Mouse (Mus musculus) liver, embryonic 14.5 days (tissue): ENCODE measurements at regions not wholly inside any gene's neighbourhood (a gene's known extent, or its start where the extent isn't known, plus 50 kb on each side); places are given as distances from the start of the nearest gene placed in this dataset.

ENCODE experiments used
- CTCF ChIP-seq: IDR thresholded peaks from 2 replicates; pipeline ENCODE4 v1.5.1; 2016; ENCODE audit warnings: antibody characterized with exemption, low read depth, control low read depth
- EP300 ChIP-seq: IDR thresholded peaks from 2 replicates; pipeline ENCODE4 v1.6.1; 2016; ENCODE audit warnings: antibody characterized with exemption, low read depth

DNA sequence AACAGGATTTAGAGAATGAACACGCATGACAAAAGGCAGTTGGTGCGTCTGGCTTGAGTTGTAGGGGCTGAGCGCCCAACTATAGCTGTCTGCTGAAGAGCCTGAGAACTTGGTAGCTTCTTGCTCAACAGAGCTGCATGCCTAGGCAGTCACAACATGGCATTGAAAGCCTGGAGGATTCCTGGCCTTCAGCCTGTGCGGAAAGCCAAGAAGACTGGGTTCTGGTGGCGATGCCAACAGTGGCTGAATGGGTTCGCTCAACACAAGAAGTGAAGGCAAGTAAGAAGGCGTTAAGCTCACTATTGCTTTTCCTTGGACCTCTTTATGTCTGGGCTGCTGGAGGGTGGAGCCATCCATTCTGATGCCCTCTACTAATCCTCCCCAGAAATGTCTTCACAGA is 318.6 kb upstream of the Hs6st1 start:
- TF ChIP-seq EP300 (no peak), CTCF (no peak)
